8 mouse cellular contexts compared by ENCODE assay signal in genomic region chr13:21786899-21787629, GRCm38 (mm10). TPM values are rescaled to one million over a fixed set of nuclear protein-coding genes. Genes with fewer than 3 reads are reported as not detected.
A peak's percentile ranks its signal among the peaks of the same experiment; 100 is the strongest.
DNase-seq lines count a peak whose midpoint lies in the region; ATAC-seq and TF ChIP-seq lines count a peak whose summit lies in the region.
"Not testable (repeated sequence)": the region's sequence is repeated elsewhere in the genome, so short reads cannot be mapped to it uniquely, and the experiment has no call there.

Gene Hist1h2an (minus strand): TSS chr13:21787218.
Gene Hist1h2bp (plus strand): TSS chr13:21787461.

- TF ChIP-seq CTCF in MEL (IDR thresholded peaks at IDR 0.05 in 2 of 3, conservative IDR thresholded peaks at IDR 0.05 in 1 of 3; ENCODE audit: control insufficient read depth in 1 of 3, insufficient read depth in 1 of 3, low read depth in 2 of 3, low read length in 3 of 3, poor library complexity in 1 of 3, severe bottlenecking in 1 of 3): not testable (repeated sequence)

- under 1% methylated on average over 33 of the region's 63 CpGs for WGBS in lung, embryonic 16.5 days

- not testable (repeated sequence) for H3K9me3 ChIP-seq in MEL (replicated peaks; ENCODE audit: insufficient read depth, low read length); lung, embryonic 16.5 days (ENCODE audit: control insufficient read depth, low read length)

- TF ChIP-seq EP300 in MEL (IDR thresholded peaks at IDR 0.05; ENCODE audit: low read depth in 1 of 2, low read length in 2 of 2): not testable (repeated sequence)

- H3K79me2 ChIP-seq in MEL (ENCODE audit: control insufficient read depth, insufficient read depth, low read length, poor library complexity): not testable (repeated sequence)

- not testable (repeated sequence) for H3K4me1 ChIP-seq in MEL (ENCODE audit: control insufficient read depth in 1 of 2, insufficient read depth in 2 of 2, low read length in 2 of 2)
- peaks cover 32% of the 10 kb centered on the region for H3K4me1 ChIP-seq in lung, embryonic 16.5 days (replicated peaks; ENCODE audit: control insufficient read depth, insufficient read depth, low read length)

- H3K27me3 ChIP-seq in MEL (ENCODE audit: control insufficient read depth in 1 of 2, insufficient read depth in 2 of 2, low read length in 2 of 2); lung, embryonic 16.5 days (ENCODE audit: control insufficient read depth, insufficient read depth, low read depth, low read length): not testable (repeated sequence)

- DNase-seq in MEL (ENCODE audit: low read depth, low spot score): peak; percentile 97
- DNase-seq in cerebellum, adult 8-10 months: peak; percentile 93
- DNase-seq in forelimb bud, embryonic 11.5 days (ENCODE audit: low read depth, low spot score): peak; percentile 98
- peak; percentile 98 for DNase-seq in layer of hippocampus, adult 9-10 months (ENCODE audit: low spot score)
- DNase-seq in ovary, postnatal 10 days (ENCODE audit: low spot score): peak; percentile 78
- peak; percentile 82 to 88 for DNase-seq in thymus, postnatal 10 days (ENCODE audit: low spot score in 2 of 2)

- peak; percentile 90 to 93 for ATAC-seq in hematopoietic stem cell, adult 5-6 weeks (replicated peaks in 1 of 2; ENCODE audit: insufficient read depth in 1 of 2, low FRiP score in 2 of 2, low TSS enrichment in 1 of 2, low read depth in 1 of 2, poor library complexity in 2 of 2, severe bottlenecking in 2 of 2)
- peak; percentile 93 for ATAC-seq in lung, embryonic 16.5 days (ENCODE audit: low read depth)

- H3K4me2 ChIP-seq in lung, embryonic 16.5 days (ENCODE audit: low read depth, low read length): peak within 1 kb of the TSS; percentile 62

- H3K4me3 ChIP-seq in MEL (ENCODE audit: control insufficient read depth in 1 of 2, insufficient read depth in 1 of 2, low read depth in 2 of 2, low read length in 2 of 2): peak within 1 kb of the TSS; percentile 31 to 53
- peak within 1 kb of the TSS; percentile 47 for H3K4me3 ChIP-seq in lung, embryonic 16.5 days (ENCODE audit: low read length)

- peaks cover 0 to 39% of the 10 kb centered on the region in 2 experiments; a peak in 2 of 4 replicates for H3K36me3 ChIP-seq in MEL (ENCODE audit: control insufficient read depth in 1 of 2, insufficient read depth in 2 of 2, low read length in 2 of 2)
- H3K36me3 ChIP-seq in lung, embryonic 16.5 days (ENCODE audit: control insufficient read depth, insufficient read depth, low read length): not testable (repeated sequence)

- TF ChIP-seq POLR2A in MEL (IDR thresholded peaks at IDR 0.05; ENCODE audit: control insufficient read depth in 1 of 2, insufficient read depth in 1 of 2, low read depth in 1 of 2, low read length in 2 of 2, poor library complexity in 1 of 2): peak in 1 of 2 experiments; percentile 81; a peak in 2 of 4 replicates

- peak within 1 kb of the TSS; percentile 69 for H3K9ac ChIP-seq in MEL (ENCODE audit: control insufficient read depth, low read depth, low read length, poor library complexity, severe bottlenecking)
- peak within 1 kb of the TSS; percentile 64 for H3K9ac ChIP-seq in lung, embryonic 16.5 days (ENCODE audit: low read length)

- H3K27ac ChIP-seq in MEL (ENCODE audit: control insufficient read depth, low read depth, low read length): peak within 1 kb of the TSS; percentile 96
- peak within 1 kb of the TSS; percentile 91 for H3K27ac ChIP-seq in lung, embryonic 16.5 days (ENCODE audit: low read length)

- TF ChIP-seq RAD21 in MEL (IDR thresholded peaks at IDR 0.05; ENCODE audit: low read depth, low read length): not testable (repeated sequence)

RNA-seq across cellular contexts. Expression of gene Hist1h2an, which starts in this region (rescaled TPM):
- total RNA-seq in MEL (2012; rRNA removed): 1,204 and 1,752 TPM in 2 replicates
- 1,000 to 10,000 TPM in 1 of 2 experiments, 1 to 10 TPM in 1; 8.6 to 1,740 TPM for polyA plus RNA-seq in MEL (2012; ENCODE audit: insufficient read depth in 1 of 2, insufficient read length in 2 of 2, low read depth in 1 of 2, low replicate concordance in 2 of 2, missing spikeins in 1 of 2)
- 238 and 317 TPM in 2 replicates for total RNA-seq in hematopoietic stem cell, adult 5-6 weeks (2017)
- polyA plus RNA-seq in lung, embryonic 16.5 days (2015; fragmentation: Nextera tagmentation; extraction: Ambion mirVana): 1.8 and 5.1 TPM in 2 replicates

RNA-seq across cellular contexts. Expression of gene Hist1h2bp, which starts in this region (rescaled TPM):
- total RNA-seq in MEL (2012; rRNA removed): 512 and 814 TPM in 2 replicates
- 1 to 10 TPM in 1 of 2 experiments, not detected in 1; 3.0 TPM for polyA plus RNA-seq in MEL (2012; ENCODE audit: insufficient read depth in 1 of 2, insufficient read length in 2 of 2, low read depth in 1 of 2, low replicate concordance in 2 of 2, missing spikeins in 1 of 2)
- 17.5 and 24.0 TPM in 2 replicates for total RNA-seq in hematopoietic stem cell, adult 5-6 weeks (2017)
- 1.0 and 1.2 TPM in 2 replicates for polyA plus RNA-seq in lung, embryonic 16.5 days (2015; fragmentation: Nextera tagmentation; extraction: Ambion mirVana)

Comparison
In these comparisons a context has a peak if more than half of its experiments do, and no peak if none do; other contexts are left out.
1. Peak in every context shown above with its lines: DNase-seq, ATAC-seq, H3K4me3 ChIP-seq and H3K27ac ChIP-seq.
2. RNA of gene Hist1h2bp (total RNA-seq): 512 to 814 TPM in MEL; 17.5 to 24.0 TPM in hematopoietic stem cell, adult 5-6 weeks; every median in the first group is over 10 times any median in the second.